Mouse (Mus musculus): ENCODE measurements at regions not wholly inside any gene's neighbourhood (a gene's known extent, or its start where the extent isn't known, plus 50 kb on each side); places are given as distances from the start of the nearest gene placed in this dataset.

DNA sequence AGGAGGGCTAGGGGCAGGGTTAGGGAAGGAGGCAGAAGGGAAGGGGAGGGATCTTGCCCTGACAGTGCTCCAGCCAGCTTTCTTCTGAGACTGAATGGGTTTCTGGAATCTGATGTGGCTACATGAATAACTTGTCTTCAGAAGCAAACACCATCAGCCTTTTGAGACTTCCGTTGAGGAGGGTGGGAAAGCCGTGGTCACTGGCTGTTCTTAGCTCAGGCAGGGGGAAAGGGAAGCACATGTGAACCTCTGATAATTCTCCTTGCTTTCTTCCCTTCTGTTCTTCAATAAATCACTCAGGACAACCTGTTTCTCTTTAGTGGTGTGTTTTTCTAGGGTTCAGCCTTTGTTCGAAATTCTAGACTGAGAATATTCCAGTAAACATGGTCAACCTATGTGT, 148.9 kb downstream of the Bcl11a start:
- no peak for DNase-seq (ENCODE audit: low spot score)

GRCm38 (mm10) chr11:24233376-24233775, 155.5 kb downstream of the Bcl11a start:
- DNase-seq (ENCODE audit: low spot score), result no peak

- DNase-seq (ENCODE audit: low spot score), result no peak
Observed at GRCm38 (mm10) chr11:24233821-24234220, 156.0 kb downstream of the Bcl11a start.

- no peak for DNase-seq (ENCODE audit: low spot score)
Observed at GRCm38 (mm10) chr11:24234422-24234821, 156.6 kb downstream of the Bcl11a start.

DNA sequence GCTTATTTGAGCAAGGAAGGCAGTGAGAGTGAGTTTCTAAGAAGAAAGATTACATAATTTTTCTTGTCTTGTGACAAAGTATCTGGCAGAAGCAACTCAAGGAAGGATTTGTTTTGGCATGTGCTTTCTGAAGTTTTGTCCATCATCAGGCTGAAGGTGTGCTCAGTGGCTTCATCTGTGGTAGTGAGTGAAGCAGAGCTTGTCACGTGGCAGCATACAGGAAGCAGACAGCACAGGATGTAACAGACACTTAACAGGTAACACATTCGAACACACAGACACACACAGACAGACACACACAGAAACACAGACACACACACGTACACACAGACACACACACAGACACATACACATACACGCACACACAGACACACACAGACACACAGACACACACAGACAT, 157.5 kb downstream of the Bcl11a start:
- no peak for DNase-seq (ENCODE audit: low spot score)

DNA sequence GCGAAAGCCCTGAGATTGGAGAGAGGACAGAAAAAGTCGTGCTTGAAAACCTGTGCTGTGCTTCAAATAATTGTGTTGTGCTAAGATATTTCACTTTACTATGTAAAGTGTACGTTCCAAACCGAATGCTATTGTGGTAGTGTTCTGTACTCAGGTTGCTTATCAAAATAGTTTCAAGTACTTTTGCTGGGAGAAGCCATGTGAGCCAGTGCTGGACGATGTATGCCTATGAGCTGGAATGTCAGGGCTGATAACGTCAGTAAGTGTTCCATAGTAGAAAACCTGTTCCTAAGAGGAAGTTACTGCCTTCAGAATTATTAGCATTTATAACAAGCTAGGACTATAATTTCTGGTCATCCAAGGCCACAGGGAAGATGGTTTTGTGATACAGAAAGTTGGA, 161.8 kb downstream of the Bcl11a start:
- no peak for DNase-seq (ENCODE audit: low spot score)

DNA sequence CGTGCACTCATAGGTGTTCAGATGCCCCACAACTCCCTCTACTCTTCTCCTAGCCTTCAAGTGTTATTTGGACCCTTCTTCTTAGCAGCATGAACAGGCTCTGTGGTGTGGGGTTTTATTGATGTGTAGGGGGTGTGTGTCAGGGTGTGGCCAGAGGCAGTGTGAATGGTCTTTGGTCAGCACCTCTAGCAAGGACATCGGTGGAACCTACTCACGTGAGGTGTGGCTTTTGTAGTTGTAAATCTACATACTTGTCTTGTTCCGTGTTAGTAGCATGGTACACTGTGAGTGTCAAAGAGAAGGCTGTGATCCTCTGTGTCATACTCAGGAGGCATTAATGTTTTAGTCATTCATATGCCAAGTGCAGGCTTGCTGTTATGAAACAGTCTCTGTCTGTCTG, 164.2 kb downstream of the Bcl11a start:
- DNase-seq (ENCODE audit: low spot score), result no peak

- no peak for DNase-seq (ENCODE audit: low spot score)
Observed at GRCm38 (mm10) chr11:24242888-24243287, 165.0 kb downstream of the Bcl11a start.

DNA sequence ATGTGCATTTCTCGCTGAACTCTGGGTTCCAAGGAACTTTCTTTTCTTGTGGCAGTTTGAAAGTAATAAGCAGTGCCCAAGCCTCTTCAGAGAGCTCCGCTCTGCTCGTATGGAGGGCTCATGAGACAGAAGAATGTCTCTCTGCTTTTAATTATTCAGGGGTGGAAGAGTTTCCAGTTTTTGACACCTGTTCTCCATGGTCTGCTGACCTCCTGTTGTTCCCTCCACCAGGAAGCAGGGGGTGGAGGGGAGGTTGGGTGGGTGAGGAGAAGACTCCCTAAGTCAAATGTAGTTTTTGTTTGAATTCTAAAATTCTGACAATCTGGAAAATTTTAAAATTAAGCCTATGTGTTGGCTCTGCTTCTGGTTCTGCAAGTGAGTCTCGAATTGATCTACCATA, 167.5 kb downstream of the Bcl11a start:
- DNase-seq (ENCODE audit: low spot score), result no peak

DNA sequence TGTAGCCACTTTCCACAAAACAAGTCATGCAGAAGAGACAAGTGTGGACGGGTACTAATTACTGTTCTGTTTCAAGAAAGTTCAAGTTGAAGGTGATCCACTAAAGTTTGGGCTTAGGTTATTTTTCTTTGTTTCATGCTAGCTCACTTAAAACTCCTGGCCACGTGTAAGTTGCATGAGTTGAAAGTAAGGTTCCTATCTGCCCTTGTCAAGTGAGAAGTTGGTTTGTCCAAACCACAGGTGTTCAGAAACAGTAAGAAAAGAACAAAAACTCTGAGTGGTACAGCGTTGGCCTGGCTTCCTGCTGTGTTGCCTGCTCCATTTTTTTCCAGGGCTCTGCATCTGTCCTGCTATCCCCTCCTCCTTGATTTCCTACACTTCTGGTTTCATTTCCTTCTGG, 168.5 kb downstream of the Bcl11a start:
- DNase-seq (ENCODE audit: low spot score), result no peak

DNA sequence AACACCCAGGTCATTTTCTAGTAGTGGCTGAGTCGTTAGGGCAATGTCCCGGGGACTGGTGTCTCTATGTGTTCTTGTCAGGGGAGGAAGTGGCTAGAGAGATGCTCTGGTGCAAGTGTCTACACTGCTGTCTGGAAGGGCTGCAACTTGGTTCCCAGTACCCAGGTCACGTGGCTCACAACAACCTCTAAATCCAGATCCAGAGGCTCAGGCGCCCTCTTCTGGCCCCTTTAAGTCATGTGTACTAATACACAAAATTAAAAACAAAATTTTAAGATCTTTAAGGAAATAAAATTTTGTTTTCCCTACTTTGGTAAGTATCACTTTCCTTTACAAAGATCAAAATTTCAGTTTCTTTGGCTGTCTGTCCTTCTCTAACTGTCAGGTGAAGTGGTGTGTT, 169.4 kb downstream of the Bcl11a start:
- no peak for DNase-seq (ENCODE audit: low spot score)

DNA sequence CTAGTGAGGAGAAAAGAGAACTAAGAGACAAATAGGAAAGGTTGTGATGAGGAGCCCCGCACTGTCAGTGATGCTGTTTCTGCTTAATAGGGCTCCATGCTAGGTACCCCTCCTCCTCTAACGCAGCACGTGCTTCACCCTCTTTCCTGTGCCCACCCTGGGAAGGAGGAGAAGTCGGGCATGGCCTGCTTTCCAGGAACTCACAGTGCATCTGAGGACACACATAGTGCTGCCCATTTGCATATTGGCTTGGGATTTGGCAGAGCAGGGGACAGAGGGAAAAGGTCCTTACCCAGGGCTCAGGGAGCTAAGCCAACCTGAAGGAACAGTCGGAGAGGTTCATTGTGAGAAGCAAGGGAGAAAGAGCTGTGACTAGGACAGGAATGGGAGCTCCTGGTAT, 173.7 kb downstream of the Bcl11a start:
- DNase-seq (ENCODE audit: low spot score), result no peak

GRCm38 (mm10) chr11:24255201-24256060, 177.6 kb downstream of the Bcl11a start:
- no peak for DNase-seq (ENCODE audit: low spot score)

DNA sequence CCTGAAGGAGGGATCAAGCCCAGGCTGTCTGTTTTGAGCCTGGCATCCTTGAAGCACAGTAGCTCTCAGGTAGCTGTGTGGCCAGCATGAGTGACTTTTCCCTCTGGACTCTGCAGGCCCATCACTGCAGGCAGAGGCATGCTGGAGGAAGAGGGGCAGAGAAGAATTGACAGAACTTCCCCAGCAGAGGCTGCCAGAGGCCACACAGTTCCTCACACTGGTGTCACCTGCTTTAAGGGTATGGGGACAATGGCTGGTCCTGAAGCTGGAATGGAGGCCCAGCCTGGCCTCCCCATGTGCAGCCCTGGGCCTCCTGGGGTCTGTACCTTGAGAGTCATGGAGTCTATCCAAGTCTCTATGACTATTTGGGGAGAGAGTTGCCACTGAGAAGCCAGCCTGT, 179.9 kb downstream of the Bcl11a start:
- no peak for DNase-seq (ENCODE audit: low spot score)

DNA sequence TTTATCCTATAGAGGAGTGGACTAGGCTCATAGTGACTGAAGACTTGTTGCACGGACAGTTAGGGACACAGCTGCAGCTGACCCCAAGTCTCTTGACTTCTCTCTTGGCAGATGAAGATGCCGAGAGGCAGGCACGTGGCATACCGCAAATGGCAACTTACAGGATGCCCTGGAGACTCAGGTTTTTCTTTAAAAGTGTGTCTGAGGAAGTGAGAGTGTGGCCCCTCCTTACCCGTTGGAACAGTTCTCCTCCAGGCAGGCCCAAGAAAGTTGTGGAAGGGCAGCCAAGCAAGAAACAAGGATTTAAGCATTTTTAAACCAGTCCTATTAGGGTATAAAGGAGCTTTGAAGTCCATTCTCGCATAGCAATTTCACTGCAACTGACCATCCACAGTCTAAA, 180.5 kb downstream of the Bcl11a start:
- DNase-seq (ENCODE audit: low spot score), result no peak

- DNase-seq (ENCODE audit: low spot score), result no peak
Observed at GRCm38 (mm10) chr11:24259668-24260067, 181.8 kb downstream of the Bcl11a start.

- DNase-seq (ENCODE audit: low spot score), result no peak
Observed at GRCm38 (mm10) chr11:24269046-24269445, 191.2 kb downstream of the Bcl11a start.

- no peak for DNase-seq (ENCODE audit: low spot score)
Observed at GRCm38 (mm10) chr11:24281628-24282027, 203.8 kb downstream of the Bcl11a start.

- DNase-seq (ENCODE audit: low spot score), result no peak
Observed at GRCm38 (mm10) chr11:24282556-24282955, 204.7 kb downstream of the Bcl11a start.

DNA sequence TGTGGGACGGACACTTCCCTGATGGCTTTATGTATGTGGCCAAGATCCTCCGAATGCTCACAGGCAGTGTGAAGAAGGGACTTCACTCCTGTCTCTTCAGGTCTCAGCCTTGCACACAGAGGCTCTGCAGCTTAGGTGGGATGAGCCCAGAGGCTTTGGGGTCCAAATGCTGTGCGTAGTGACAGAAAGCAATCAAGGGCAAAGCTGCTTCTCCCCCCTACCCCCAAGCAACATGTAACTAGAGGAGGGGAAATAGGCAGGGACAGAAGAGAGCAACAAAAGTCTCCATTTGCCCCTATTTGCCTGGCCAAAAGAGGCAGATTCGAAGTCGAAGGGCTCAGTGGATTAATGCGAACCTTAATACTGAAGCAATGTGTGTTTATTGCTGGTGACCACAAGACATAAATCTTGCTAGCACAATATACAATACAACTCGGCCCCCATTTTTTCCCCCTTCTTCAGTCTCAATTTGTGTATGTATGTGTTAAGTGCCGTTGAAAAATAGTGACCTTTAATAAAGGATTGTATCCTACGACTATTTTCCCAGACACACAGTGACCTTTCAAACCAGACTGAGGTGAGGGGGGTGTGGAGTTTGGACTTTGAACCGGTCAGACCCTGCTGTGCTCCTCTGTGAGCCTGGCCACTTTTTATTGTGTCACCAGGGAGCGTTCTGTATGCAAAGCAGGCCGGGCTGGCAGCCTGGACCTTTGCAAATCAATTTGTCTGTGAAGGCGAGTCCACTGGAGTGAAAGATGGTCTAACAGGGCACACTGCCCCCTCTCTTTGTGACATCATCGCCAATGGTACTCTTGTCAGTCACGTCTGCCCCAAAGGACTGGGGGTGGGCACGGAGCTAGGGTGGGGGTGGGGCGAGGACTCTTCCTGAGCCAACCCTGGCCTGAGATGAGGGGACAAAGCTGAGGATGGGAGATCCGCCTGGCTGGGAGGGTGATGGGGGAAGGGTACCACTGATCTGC, 208.6 kb downstream of the Bcl11a start:
- no peak for DNase-seq (ENCODE audit: low spot score)

DNA sequence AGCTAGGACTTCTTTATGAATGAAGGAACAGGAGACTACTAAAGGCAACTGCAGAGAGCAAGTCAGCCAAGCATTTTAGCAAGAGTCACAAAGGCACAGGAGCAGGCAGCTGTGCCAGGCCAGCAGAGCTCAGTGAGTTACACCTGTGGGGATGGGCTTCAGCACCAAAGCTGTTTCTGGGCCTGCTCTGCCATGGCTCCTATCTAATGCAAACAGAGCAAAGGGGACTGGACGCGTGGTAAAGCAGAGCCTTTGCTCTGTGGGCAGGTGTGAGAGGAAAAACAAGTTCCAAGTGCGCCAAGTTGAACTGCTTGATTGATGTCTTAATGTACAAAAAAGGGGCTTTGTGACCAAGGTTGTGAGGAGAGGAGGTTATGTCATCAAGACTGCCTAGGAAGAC, 215.4 kb downstream of the Bcl11a start:
- DNase-seq (ENCODE audit: low spot score), result no peak

DNA sequence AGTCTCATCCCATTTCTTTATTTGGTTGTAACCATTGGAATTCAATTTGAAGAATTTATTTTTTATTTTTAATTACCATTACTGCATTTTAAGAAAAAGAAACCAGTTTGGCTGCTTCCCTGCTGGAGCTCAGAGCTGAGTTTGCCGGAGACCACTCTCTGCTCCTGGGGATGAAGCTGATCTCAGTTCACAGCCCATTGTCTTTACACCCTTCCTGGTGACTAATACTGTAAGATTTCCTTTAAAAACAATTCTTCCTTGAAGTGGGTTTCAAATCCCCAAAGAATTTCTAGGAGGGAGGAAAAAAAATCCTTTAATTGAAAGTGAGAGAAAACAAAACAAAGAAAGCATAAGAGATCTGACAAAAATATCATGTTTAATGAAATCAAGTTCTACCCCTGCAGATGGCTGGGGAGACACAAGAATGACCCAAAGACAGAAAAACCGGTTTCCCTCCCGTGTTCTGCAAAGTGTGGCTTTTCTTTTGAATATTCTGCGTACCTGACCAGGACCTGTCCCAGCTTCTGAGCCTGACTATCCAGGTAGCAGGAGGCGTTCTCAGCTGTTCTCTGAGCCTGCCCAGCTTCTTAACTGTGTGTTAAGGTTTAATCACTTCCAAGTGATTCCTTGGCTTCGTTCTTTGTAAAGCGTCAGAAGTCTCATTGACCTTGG, 216.1 kb downstream of the Bcl11a start:
- DNase-seq (ENCODE audit: low spot score), result no peak
